Mouse (Mus musculus) heart, adult 2 months (tissue): Measurements from ENCODE around the gene Rerg. TPM values are rescaled to one million over a fixed set of nuclear protein-coding genes. Genes with fewer than 3 reads are reported as not detected.

Experiments used
- DNase-seq, 2 experiments: peaks; one replicate each; pipeline ENCODE4 v3.0.0; 2021
- H3K27ac ChIP-seq: fragments of 200-600 bp; 2 replicates; pipeline ENCODE4 v1.8.1; 2022
- H3K27me3 ChIP-seq: fragments of 200-500 bp; 2 replicates; pipeline ENCODE4 v1.6.1; 2012; ENCODE audit warnings: mild to moderate bottlenecking, low read length, inconsistent platforms, mixed read lengths; ENCODE audit not compliant: control insufficient read depth, insufficient read depth
- H3K36me3 ChIP-seq: fragments of 200-500 bp; 2 replicates; pipeline ENCODE4 v1.6.1; 2012; ENCODE audit warnings: low read length, inconsistent platforms; ENCODE audit not compliant: control insufficient read depth, insufficient read depth
- H3K4me1 ChIP-seq: fragments of 200-500 bp; 2 replicates; pipeline ENCODE4 v1.6.1; 2011; ENCODE audit warnings: low read length; ENCODE audit not compliant: control insufficient read depth, insufficient read depth
- H3K4me3 ChIP-seq: fragments of 200-600 bp; 2 replicates; pipeline ENCODE4 v1.8.1; 2022
- H3K79me2 ChIP-seq: fragments of 200-500 bp; replicated peaks from 2 replicates; pipeline ENCODE4 v1.6.1; 2012; ENCODE audit warnings: mild to moderate bottlenecking, inconsistent platforms, low read length, moderate library complexity, mixed read lengths; ENCODE audit not compliant: control insufficient read depth, insufficient read depth
- H3K9ac ChIP-seq: fragments of 200-500 bp; 2 replicates; pipeline ENCODE4 v1.6.1; 2012; ENCODE audit warnings: low read depth, mild to moderate bottlenecking, control low read depth, inconsistent platforms, low read length, mixed read lengths
- CTCF ChIP-seq: fragments of 200-600 bp; IDR thresholded peaks from 2 replicates; pipeline ENCODE4 v1.8.1; 2022; ENCODE audit warnings: antibody characterized with exemption, mild to moderate bottlenecking, moderate library complexity
- EP300 ChIP-seq: fragments of 200-500 bp; IDR thresholded peaks from 2 replicates; pipeline ENCODE4 v1.6.1; 2011; ENCODE audit warnings: low read depth, low read length, control low read depth; ENCODE audit not compliant: insufficient read depth
- POLR2A ChIP-seq: fragments of 200-500 bp; IDR thresholded peaks from 2 replicates; pipeline ENCODE4 v1.6.1; 2011; ENCODE audit warnings: mild to moderate bottlenecking, low read depth, low read length, control low read depth; ENCODE audit not compliant: insufficient read depth
- WGBS: fragments of 180-500 bp; shearing (Covaris S2); methylation state at CpG from one replicate; pipeline ENCODE4 v1.1.7; 2018; 5-methylcytosine and 5-hydroxymethylcytosine counted together
- intact Hi-C: fragments of 180-260 bp; cut with DNase I; formaldehyde crosslinking; loops from one replicate; pipeline ENCODE4 v1.15.1; 2025
- polyA plus RNA-seq: library from polyadenylated mRNA; depleted of rRNA; stranded (reverse); fragments of >200 nt; gene quantifications from 2 replicates; pipeline ENCODE4 v1.2.3, GENCODE M21; 2012
- total RNA-seq, 2 experiments: library from RNA; stranded (reverse); gene quantifications; 2 replicates each; pipeline ENCODE4 v1.2.3; 2021

The Rerg gene
- total and polyA plus RNA-seq, 3 experiments, result 1.5 to 4.5 (median 3.2) TPM

- no peak overlapping the region for H3K27ac ChIP-seq
- H3K36me3 ChIP-seq, result no peaks in the 10 kb centered on the region
- WGBS, result 82% methylated on average over 6 of the region's 6 CpGs
- H3K27me3 ChIP-seq, result no peaks in the 10 kb centered on the region
- no peak overlapping the region for H3K9ac ChIP-seq
- no peak overlapping the region for H3K4me3 ChIP-seq
- no peak for TF ChIP-seq CTCF
- no peaks in the 10 kb centered on the region for H3K4me1 ChIP-seq
- DNase-seq, result no peak
- intact Hi-C loops, result loop anchor here (5.0 kb wide), 1 partner anchor 328 kb away; no protein-coding TSS in a partner anchor
- H3K79me2 ChIP-seq, result no peaks in the 10 kb centered on the region
Measured at GRCm38 (mm10) chr6:137190577-137190976, 20.3 kb upstream of the Rerg start.

- no peak for DNase-seq
- 71% methylated on average over 11 of the region's 11 CpGs for WGBS
- Histone ChIP-seq H3K36me3 (no peaks in the 10 kb centered on the region), H3K27me3 (no peaks in the 10 kb centered on the region), H3K4me3 (no peak overlapping the region), H3K27ac (no peak overlapping the region), H3K4me1 (no peaks in the 10 kb centered on the region), H3K9ac (no peak overlapping the region), H3K79me2 (no peaks in the 10 kb centered on the region)
- TF ChIP-seq POLR2A (no peak), EP300 (no peak), CTCF (no peak)
- intact Hi-C loops, result no loop called here
Measured at GRCm38 (mm10) chr6:137188375-137188926, 18.2 kb upstream of the Rerg start.

GRCm38 (mm10) chr6:137187426-137187825 is 17.1 kb upstream of the Rerg start:
- H3K4me3 ChIP-seq, result no peak overlapping the region
- no peaks in the 10 kb centered on the region for H3K4me1 ChIP-seq
- H3K27ac ChIP-seq, result no peak overlapping the region
- intact Hi-C loops, result no loop called here
- no peak for DNase-seq
- TF ChIP-seq EP300 (no peak), CTCF (no peak), POLR2A (no peak)
- no peaks in the 10 kb centered on the region for H3K27me3 ChIP-seq
- H3K36me3 ChIP-seq, result no peaks in the 10 kb centered on the region
- H3K79me2 ChIP-seq, result no peaks in the 10 kb centered on the region
- no peak overlapping the region for H3K9ac ChIP-seq
- 69% methylated on average over 3 of the region's 3 CpGs for WGBS

- WGBS, result 80% methylated on average over 6 of the region's 6 CpGs
- Histone ChIP-seq H3K36me3 (no peaks in the 10 kb centered on the region), H3K4me3 (no peak overlapping the region), H3K4me1 (no peaks in the 10 kb centered on the region), H3K79me2 (no peaks in the 10 kb centered on the region), H3K27ac (no peak overlapping the region), H3K27me3 (no peaks in the 10 kb centered on the region), H3K9ac (no peak overlapping the region)
- intact Hi-C loops, result no loop called here
- no peak for DNase-seq
- TF ChIP-seq CTCF (no peak), POLR2A (no peak), EP300 (no peak)
Measured at GRCm38 (mm10) chr6:137180636-137181035, 10.3 kb upstream of the Rerg start.

- Histone ChIP-seq H3K27ac (no peak overlapping the region), H3K4me1 (no peaks in the 10 kb centered on the region)
Measured at GRCm38 (mm10) chr6:137180115-137180514, 9.8 kb upstream of the Rerg start.

GRCm38 (mm10) chr6:137179026-137179425 is 8.7 kb upstream of the Rerg start:
- no peak overlapping the region for H3K4me3 ChIP-seq
- no peaks in the 10 kb centered on the region for H3K36me3 ChIP-seq
- 63% methylated on average over 3 of the region's 3 CpGs for WGBS
- intact Hi-C loops, result no loop called here
- DNase-seq, result no peak
- no peaks in the 10 kb centered on the region for H3K79me2 ChIP-seq
- TF ChIP-seq EP300, result no peak
- no peak for TF ChIP-seq CTCF
- TF ChIP-seq POLR2A, result no peak
- H3K9ac ChIP-seq, result no peak overlapping the region
- no peaks in the 10 kb centered on the region for H3K27me3 ChIP-seq
- H3K27ac ChIP-seq, result no peak overlapping the region
- no peaks in the 10 kb centered on the region for H3K4me1 ChIP-seq

More at GRCm38 (mm10) chr6:137180115-137180514, 9.8 kb upstream of the Rerg start:
- Histone ChIP-seq H3K4me3 (no peak overlapping the region), H3K79me2 (no peaks in the 10 kb centered on the region), H3K9ac (no peak overlapping the region), H3K36me3 (no peaks in the 10 kb centered on the region), H3K27me3 (no peaks in the 10 kb centered on the region)
- DNase-seq, result no peak
- WGBS, result 56% methylated on average over 6 of the region's 8 CpGs
- no peak for TF ChIP-seq CTCF
- no peak for TF ChIP-seq EP300
- TF ChIP-seq POLR2A, result no peak
- intact Hi-C loops, result no loop called here
